Mouse (Mus musculus) embryonic stem cell, embryonic (primary cell): ENCODE measurements at regions not wholly inside any gene's neighbourhood (a gene's known extent, or its start where the extent isn't known, plus 50 kb on each side); places are given as distances from the start of the nearest gene placed in this dataset.

Experiments used
- CTCF ChIA-PET, 4 experiments: fragments of 300-600 bp in 2 of 4; fragments of 350-600 bp in 2 of 4; sonication (Branson Sonifier 250); formaldehyde crosslinking; loops; one replicate each; lab custom pipeline; 2022; ENCODE audit warnings: inconsistent platforms in 2 of 4; lab: Charles Lee
- POLR2A ChIA-PET, 4 experiments: fragments of 300-600 bp in 2 of 4; fragments of 350-600 bp in 2 of 4; sonication (Branson Sonifier 250); formaldehyde crosslinking; loops; one replicate each; lab custom pipeline; 2022; ENCODE audit warnings: antibody characterized with exemption in 4 of 4, inconsistent platforms in 1 of 4; lab: Charles Lee

- ChIA-PET CTCF (no interaction called here), POLR2A (no interaction called here)
These were observed 874.8 kb downstream of the Adgrl2 start for GRCm38 (mm10) chr3:148115576-148115975.

- ChIA-PET POLR2A (no interaction called here), CTCF (no interaction called here)
These were observed 878.2 kb downstream of the Adgrl2 start for GRCm38 (mm10) chr3:148112204-148112603.

- ChIA-PET CTCF (no interaction called here), POLR2A (no interaction called here)
These were observed 883.3 kb downstream of the Adgrl2 start for GRCm38 (mm10) chr3:148107031-148107430.

- CTCF ChIA-PET: no interaction called here
- POLR2A ChIA-PET: no interaction called here
These were observed 896.4 kb downstream of the Adgrl2 start for GRCm38 (mm10) chr3:148093930-148094329.

- POLR2A ChIA-PET: no interaction called here
- CTCF ChIA-PET: no interaction called here
These were observed 914.5 kb downstream of the Adgrl2 start for GRCm38 (mm10) chr3:148075841-148076240.

GRCm38 (mm10) chr3:148066701-148067100 lies 923.7 kb downstream of the Adgrl2 start:
- POLR2A ChIA-PET: no interaction called here
- CTCF ChIA-PET: no interaction called here

- CTCF ChIA-PET: interaction anchor here in 1 of 4 experiments (0.6 kb wide), 1 partner anchor 1247 kb away, joined by 5 read pairs; no protein-coding TSS in a partner anchor
- POLR2A ChIA-PET: no interaction called here
These were observed 934.3 kb downstream of the Adgrl2 start for GRCm38 (mm10) chr3:148056074-148056473.

- ChIA-PET CTCF (no interaction called here), POLR2A (no interaction called here)
These were observed 937.8 kb downstream of the Adgrl2 start for GRCm38 (mm10) chr3:148052516-148052915.

- ChIA-PET CTCF (interaction anchor here in 1 of 4 experiments (0.7 kb wide), 1 partner anchor 29 kb away, joined by 3 read pairs; no protein-coding TSS in a partner anchor), POLR2A (interaction anchor here in 1 of 4 experiments (0.7 kb wide), 1 partner anchor 634 kb away, joined by 3 read pairs; no protein-coding TSS in a partner anchor)
These were observed 942.1 kb downstream of the Adgrl2 start for GRCm38 (mm10) chr3:148048247-148048646.

- CTCF ChIA-PET: no interaction called here
- POLR2A ChIA-PET: no interaction called here
These were observed 957.8 kb downstream of the Adgrl2 start for GRCm38 (mm10) chr3:148032532-148032931.

- POLR2A ChIA-PET: interaction anchor here in 1 of 4 experiments (0.5 kb wide), 1 partner anchor 318 kb away, joined by 3 read pairs; no protein-coding TSS in a partner anchor
- CTCF ChIA-PET: no interaction called here
These were observed 984.5 kb downstream of the Adgrl2 start for GRCm38 (mm10) chr3:148005831-148006230.

- POLR2A ChIA-PET: no interaction called here
These were observed 986.3 kb downstream of the Adgrl2 start for GRCm38 (mm10) chr3:148004006-148004405.

GRCm38 (mm10) chr3:147999330-147999953 lies 990.9 kb downstream of the Adgrl2 start:
- CTCF ChIA-PET: no interaction called here
- POLR2A ChIA-PET: no interaction called here

More at GRCm38 (mm10) chr3:148004006-148004405, 986.3 kb downstream of the Adgrl2 start:
- CTCF ChIA-PET: interaction anchor here in 2 of 4 experiments (0.5 to 1.5 kb wide), 4 partner anchors 37 to 407 kb away, joined by 3 to 7 read pairs (median 3); no protein-coding TSS in a partner anchor

GRCm38 (mm10) chr3:147991738-147992137 lies 998.6 kb downstream of the Adgrl2 start:
- POLR2A ChIA-PET: no interaction called here
- CTCF ChIA-PET: no interaction called here

- CTCF ChIA-PET: no interaction called here
These were observed 999.5 kb downstream of the Adgrl2 start for GRCm38 (mm10) chr3:147990831-147991230.

GRCm38 (mm10) chr3:147982831-147983230 lies 1007.5 kb downstream of the Adgrl2 start:
- POLR2A ChIA-PET: no interaction called here
- CTCF ChIA-PET: no interaction called here

More at GRCm38 (mm10) chr3:147990831-147991230, 999.5 kb downstream of the Adgrl2 start:
- POLR2A ChIA-PET: no interaction called here

GRCm38 (mm10) chr3:147981621-147982020 lies 1008.7 kb downstream of the Adgrl2 start:
- CTCF ChIA-PET: no interaction called here
- POLR2A ChIA-PET: no interaction called here

- CTCF ChIA-PET: no interaction called here
- POLR2A ChIA-PET: no interaction called here
These were observed 1013.8 kb downstream of the Adgrl2 start for GRCm38 (mm10) chr3:147976579-147976978.

GRCm38 (mm10) chr3:147976069-147976468 lies 1014.3 kb downstream of the Adgrl2 start:
- POLR2A ChIA-PET: no interaction called here
- CTCF ChIA-PET: no interaction called here

GRCm38 (mm10) chr3:147975500-147975899 lies 1014.9 kb downstream of the Adgrl2 start:
- POLR2A ChIA-PET: interaction anchor here in 1 of 4 experiments (1.6 kb wide), 1 partner anchor 12 kb away, joined by 4 read pairs; no protein-coding TSS in a partner anchor
- CTCF ChIA-PET: no interaction called here

GRCm38 (mm10) chr3:147974515-147974914 lies 1015.8 kb downstream of the Adgrl2 start:
- CTCF ChIA-PET: no interaction called here
- POLR2A ChIA-PET: interaction anchor here in 1 of 4 experiments (1.6 kb wide), 1 partner anchor 11 kb away, joined by 4 read pairs; no protein-coding TSS in a partner anchor
